Mouse (Mus musculus): ENCODE results near the gene Iqcn.

The Iqcn gene

GRCm38 (mm10) chr8:70766571-70767440 lies 63.5 kb downstream of the Iqcn start:
- in situ Hi-C loops (cut with MboI, MseI) = loop anchor here (5.0 kb wide), 1 partner anchor 50 kb away; the partner anchor contains the start of gene Gm3336
